ENCODE assay signal across 15 mouse cellular contexts in the genomic region with DNA sequence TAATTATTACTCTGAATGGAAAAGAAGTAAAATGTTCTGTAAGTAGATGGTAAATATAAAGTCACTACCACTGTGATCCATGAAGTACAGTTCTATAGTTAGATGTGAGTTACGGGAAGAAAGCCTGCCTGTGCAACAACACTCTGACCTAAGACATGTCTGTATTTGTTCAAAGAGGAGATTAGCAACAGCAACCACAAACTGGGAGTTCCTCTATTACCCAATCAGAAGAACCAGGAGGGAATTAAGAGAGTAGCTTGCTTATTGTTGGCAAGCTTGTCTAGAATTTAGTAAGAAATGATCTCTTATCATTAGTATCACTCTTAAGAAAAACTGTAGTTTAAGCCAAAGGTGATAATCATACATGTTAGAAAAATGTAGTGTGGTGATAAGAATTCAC.
"Had no signal": no experiment of that assay in that cellular context is flagged by ENCODE, and none has a peak within 500 bp of the region (broad histone marks: within the 10 kb centered on the region; RNA-seq: fewer than 3 reads in every experiment).

No protein-coding gene starts in this region.

- DNase-seq: kidney, adult 11 months; kidney, adult 8-10 months; kidney, postnatal 10 days; kidney, postnatal 36 days; layer of hippocampus, adult 9-11 months; liver, embryonic 13.5 days; lung, adult 2 months; lung, postnatal 14 days; lung, postnatal 4 days; right cerebral cortex, adult 18-20 months; right cerebral cortex, postnatal 14 days; right cerebral cortex, postnatal 4 days; thymus, postnatal 25 days had no signal

- ATAC-seq: midbrain, embryonic 13.5 days; midbrain, embryonic 16.5 days had no signal
